Mouse (Mus musculus): ENCODE results near the gene 1700029P11Rik.

Gene 1700029P11Rik

DNA sequence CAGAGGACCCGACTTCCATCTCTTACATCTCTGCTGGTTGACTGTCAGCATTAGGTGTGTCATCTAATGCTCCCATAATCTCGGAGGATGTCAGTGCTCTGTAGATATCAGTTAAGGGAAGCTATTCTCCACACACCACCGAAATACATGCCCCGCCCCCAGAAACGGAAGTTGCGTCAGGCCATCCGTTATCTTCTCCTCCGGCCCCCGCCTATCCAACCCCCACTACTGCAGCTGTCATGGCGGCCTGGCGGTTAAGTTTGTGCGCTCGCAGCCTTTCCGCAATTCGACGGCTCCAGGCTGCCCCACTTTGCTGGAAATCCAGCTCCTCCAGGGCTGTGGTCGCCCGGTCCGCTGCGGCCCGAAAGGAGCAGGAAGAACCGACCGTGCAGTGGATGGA is at the start of gene 1700029P11Rik:
Gene 1700029P11Rik (plus strand): TSS at position 220 of the 400 bp plus-strand sequence.
- DNase-seq (ENCODE audit: low read depth, low spot score), result no peak

DNA sequence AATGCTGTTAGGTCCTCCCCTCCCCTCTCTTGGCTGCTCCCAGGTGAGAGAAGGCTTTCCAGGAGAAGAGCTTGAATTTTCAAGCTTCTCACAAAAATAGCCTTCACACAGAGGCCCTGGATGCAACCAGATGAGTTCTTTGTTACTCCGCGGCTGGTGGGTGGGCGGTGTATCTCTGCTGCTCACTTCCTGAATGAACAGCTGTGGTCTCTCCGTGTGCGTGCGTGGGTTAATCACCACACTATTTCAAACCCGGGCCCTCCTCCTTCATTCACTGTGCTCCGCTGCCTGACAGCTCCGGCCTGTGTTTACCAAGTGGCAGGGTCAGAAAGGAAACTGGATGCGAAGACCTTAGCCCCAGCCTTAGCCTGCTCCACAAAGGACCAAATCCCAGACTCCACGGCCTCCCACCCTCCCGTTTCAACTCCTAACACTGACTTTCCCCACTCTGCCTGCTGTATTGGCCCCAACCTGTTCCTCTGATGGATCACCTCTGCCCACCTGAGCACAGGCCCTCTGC is 47.3 kb upstream of the 1700029P11Rik start:
- no peak for DNase-seq (ENCODE audit: low read depth, low spot score)

DNA sequence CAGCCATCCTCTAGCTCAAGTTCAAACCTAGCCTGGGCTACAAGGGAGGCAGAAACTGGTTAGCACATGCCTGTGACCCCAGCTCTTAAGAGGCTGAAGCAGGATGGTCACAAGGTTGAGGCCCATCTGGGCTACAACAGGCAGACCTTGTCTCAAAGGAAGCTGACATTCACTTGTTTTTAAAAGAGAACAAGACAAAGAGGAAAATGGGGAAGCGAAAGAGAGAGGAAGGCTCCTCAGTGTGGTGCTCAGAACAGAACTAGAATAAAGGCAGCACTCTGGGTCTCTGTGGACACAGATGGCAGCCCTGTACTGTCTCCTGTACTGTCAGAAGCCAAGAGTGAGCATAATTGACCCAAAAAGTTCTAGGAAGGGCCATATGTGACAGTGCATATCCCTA is 46.4 kb upstream of the 1700029P11Rik start:
- DNase-seq (ENCODE audit: low read depth, low spot score), result no peak

DNA sequence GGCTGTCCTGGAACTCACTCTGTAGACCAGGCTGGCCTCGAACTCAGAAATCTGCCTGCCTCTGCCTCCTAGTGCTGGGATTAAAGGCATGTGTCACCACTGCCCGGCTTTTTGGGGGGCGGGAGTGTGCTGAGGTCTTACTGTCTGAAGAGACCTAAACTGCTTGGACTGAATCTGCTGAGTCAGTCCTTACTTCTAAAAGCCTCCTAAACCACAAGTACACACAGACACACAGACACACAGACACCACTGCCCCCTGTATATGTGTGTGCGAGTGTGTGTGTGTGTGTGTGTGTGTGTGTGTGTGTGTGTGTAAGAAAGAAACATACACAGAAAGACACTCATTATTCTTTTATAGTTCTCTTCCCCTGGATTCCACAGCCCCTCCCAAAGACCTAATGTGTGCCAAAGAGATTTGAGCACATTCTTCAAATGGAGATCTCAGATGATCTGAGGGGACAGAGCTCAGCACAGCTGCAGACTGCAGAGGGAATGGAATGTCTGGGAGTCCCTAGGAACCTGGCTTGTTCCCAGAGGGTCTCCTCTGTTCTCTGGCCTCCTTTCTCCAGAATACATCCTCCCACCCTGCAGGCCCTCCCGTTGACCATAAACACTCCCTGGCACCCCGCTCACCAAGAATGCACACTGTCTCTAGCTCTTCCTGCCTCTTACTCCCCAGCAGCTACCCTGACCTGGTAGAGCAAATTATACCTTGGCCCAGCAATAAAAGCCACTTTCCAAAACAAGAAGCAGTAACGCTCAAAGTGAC is 44.3 kb upstream of the 1700029P11Rik start:
- DNase-seq (ENCODE audit: low read depth, low spot score), result no peak

DNA sequence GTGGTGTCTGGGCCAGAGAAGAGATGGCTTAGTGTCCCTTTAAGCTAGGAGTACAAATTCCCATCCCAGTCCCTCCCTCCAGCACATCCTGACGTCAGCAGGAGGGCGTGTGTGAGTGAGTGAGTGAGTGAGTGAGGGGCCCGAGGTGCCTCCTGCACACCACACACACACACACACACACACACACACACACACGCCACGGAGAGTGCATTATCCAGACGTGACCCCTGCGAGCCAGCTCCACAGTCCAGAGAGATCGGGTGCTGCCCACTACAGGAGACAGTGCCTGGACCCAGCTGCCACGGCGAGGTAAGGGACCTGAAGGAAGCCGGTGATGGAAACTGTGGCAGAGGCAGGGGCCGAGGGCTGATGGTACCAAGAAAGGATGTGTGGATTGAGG is 43.7 kb upstream of the 1700029P11Rik start, which contains the start of gene Csdc2:
Gene Csdc2 (plus strand): TSS at position 81 of the 400 bp plus-strand sequence.
- DNase-seq (ENCODE audit: low read depth, low spot score), result no peak

DNA sequence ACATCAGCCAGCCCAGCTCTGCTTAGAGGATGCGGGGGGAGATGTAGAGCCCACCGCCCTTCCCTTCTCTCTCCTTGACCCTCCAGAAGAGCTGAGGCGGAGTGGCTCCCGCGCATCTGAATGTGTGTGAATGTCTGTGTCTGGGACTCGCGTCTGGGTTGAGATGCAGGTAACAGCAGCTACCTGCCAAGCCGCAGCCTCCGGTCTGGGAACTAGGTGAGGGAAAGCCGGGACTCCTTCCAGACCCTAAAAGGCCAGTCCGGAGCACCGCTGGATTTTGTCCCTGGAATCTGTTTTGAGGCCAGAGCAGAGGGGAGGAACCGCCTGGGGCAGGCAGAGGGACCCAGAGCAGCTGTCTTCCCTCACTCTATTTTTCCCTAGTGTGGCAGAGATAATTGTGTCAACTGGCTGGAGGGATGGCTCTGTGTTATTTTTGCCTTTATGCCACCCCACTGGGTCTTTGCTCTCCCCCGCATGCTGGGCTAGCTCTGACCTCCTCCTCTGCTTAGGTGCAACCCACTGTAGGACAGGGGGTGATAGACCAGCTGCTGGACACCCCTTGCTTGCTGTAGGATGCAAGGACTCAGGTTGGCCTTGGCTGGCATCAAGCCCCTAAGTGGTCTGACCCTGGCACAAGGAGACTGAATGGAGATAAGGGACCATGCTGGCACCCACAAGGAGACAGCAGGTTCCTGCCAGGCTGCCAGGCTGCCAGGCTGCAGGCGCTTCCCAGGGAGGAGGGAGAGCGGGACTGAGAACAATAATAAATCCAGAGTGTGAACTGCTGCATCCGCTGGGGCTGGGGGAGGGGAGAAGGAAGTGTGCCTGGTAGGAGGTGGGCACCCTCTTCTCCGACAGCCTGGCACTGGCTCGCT is 43.0 kb upstream of the 1700029P11Rik start:
- DNase-seq (ENCODE audit: low read depth, low spot score), result no peak

DNA sequence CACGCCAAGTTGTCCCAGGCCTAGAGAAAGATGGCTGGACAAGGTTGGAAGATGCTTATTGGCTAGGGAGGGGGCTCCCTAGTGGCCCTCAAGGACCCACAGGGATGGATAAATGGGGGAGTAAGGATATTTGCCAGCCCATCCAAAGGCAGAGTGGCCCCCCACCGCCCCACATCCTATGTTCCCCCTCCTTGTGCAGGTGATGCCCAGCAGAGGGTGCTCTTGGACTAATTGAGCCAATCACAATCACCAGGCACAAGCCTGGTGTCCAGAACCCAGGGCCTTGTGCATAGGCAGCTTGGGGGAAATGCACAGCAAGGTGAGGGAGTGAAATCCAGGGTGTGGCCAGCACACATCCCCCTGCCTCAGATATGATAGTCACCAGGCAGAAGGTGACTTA is 42.1 kb upstream of the 1700029P11Rik start:
- no peak for DNase-seq (ENCODE audit: low read depth, low spot score)

DNA sequence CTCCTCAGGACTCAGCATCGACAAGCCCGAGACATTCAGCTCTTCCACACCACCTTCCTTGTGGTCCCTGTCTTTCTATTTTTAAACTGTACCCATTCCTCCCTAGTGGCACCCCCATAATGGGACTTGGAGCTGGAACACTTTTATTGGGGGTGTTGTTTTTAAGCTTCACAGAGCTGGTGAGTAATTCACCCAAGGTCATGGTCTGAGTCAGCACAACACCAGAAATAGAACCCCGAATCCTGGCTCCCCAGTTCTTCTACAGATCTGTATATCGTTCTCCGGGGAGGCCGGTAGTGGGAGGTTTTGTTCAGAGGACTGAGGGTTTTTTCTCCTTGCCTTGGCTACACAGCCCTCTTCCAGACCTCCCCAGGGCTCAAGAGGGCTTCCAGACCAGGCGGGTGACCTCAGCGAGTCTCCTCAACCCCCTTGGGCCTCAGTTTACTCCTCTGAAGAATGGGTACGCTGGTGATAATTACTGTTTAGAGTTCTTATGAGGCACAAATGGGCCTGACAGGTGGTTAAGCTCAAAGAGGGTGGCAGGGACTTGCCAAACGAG is 41.1 kb upstream of the 1700029P11Rik start:
- no peak for DNase-seq (ENCODE audit: low read depth, low spot score)

DNA sequence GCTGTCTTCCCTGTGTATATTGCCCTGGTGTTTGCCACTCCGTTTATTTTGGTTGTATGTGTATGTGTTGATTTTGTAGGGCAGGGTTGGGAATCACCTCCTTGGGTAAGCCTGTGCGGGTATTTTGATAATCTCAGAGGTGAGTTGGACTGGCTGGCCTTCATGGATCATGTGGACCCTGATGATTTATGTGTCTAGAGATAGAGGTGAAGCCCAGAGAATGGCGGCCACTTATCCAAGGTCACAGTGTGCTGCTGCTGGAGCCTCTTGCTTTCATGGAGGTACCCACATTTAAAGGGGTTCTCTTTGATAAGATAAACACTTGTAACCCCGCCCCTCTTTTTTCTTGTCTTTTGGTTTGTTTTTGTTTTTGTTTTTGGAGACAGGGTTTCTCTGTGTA is 40.6 kb upstream of the 1700029P11Rik start:
- no peak for DNase-seq (ENCODE audit: low read depth, low spot score)

DNA sequence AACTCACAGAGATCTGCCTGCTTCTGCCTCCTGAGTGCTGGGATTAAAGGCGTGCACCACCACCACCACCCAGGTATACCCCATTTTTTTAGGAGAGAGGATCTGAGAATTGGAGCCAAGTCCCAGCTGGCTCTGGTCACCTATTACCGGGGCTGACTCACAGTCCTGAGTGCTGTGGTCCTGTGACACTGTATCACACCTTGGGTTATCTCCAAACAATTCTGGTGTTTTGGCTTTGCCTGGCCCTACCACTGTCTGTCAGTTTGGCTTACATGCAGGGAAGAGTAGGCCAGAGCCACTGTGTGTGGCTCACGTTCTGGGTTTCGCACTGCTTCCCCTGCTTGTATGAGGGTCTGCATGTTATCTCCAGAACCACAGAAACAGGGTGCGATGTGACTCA is 40.1 kb upstream of the 1700029P11Rik start:
- no peak for DNase-seq (ENCODE audit: low read depth, low spot score)

DNA sequence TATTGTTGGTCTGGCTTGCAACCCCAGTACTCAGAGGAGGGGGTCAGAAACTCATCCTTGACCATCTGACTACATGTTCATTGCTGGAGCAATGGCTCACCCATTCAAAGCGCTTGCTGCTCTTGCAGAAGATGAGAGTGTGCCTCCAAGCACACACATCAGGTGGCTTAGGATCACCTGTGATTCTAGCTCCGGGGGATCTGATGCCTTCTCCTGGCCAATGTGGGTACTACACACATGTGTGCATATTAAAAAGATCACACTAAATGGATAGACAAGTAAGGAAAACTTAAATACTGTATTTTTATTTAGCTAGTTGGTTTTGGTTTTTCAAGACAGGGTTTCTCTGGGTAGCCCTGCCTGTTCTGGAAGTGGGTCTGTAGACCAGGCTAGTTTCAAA is 39.3 kb upstream of the 1700029P11Rik start:
- no peak for DNase-seq (ENCODE audit: low read depth, low spot score)

DNA sequence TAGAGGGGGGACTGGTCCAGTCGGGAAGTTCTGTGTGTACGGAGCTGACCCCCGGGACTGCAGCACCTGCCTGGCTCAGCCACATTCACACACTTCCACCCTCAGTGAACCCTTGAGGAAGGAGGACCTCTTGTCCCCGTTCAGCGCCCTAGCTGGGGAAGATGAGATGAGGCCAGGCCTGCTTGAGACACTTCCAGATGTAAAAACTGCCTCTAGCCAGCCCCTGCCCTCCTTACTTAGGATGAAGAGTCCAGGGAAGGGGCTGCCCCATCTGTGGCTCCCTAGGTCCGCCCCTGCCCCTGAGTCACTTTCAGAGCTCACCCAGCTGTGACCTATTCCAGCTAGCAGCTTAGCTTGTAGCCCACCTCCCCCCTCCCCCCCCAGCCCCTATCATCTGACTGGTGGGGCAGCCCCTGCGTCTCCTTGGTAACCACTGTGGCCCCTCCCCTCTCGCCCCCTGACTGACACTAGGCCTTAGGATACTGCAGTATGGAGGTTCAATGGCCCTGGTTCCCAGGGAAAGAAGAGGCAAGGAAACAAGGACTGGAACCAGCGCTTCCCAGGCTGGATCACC is 37.1 kb upstream of the 1700029P11Rik start:
- no peak for DNase-seq (ENCODE audit: low read depth, low spot score)

DNA sequence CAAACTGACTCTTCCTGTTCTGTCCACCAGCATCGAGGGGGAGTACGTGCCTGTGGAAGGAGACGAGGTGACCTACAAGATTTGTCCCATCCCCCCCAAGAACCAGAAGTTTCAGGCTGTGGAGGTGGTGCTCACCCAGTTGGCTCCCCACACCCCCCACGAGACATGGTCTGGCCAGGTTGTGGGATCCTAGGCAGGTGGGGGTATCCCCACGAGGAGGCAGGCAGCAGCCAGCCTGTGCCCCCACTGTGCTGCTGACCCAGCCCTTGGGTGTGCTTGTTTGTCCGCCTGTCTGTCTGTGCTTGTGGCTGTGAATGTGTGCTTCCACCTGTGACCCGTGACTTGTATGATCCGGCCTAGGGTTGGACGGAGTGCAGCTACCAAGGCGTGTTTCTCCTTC is 31.3 kb upstream of the 1700029P11Rik start:
- DNase-seq (ENCODE audit: low read depth, low spot score), result no peak

DNA sequence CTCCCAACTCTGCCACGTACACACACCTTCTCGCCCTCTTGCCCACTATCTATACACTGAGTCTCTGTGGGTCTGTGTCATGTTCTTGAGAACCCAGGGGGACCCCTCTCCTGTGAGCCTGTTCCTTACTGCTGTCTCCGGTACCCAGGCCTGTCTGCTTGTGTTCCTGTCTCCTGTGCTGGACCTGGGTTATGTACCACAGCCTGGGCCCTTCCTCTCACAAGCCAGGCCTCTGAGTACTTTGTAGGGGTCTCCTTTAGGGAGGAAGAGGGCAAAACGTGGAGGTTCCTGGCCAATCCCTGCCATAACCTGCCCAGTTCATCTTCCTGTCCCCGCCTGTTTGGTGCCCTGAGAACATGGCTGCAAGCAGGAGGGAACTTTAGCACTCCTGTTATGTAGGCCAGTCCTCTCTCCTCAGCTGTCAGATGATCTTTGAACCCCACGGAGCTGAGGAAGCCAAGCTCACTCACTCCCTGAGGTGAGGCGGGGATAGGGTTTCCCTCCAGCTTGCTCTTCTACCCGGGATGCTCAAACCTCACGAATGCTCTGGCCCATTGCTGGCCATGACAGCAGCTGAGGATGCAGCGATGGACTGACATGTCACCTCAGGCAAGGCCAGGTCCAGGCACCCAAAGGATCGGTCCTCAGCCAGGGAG is 30.7 kb upstream of the 1700029P11Rik start:
- DNase-seq (ENCODE audit: low read depth, low spot score), result no peak

DNA sequence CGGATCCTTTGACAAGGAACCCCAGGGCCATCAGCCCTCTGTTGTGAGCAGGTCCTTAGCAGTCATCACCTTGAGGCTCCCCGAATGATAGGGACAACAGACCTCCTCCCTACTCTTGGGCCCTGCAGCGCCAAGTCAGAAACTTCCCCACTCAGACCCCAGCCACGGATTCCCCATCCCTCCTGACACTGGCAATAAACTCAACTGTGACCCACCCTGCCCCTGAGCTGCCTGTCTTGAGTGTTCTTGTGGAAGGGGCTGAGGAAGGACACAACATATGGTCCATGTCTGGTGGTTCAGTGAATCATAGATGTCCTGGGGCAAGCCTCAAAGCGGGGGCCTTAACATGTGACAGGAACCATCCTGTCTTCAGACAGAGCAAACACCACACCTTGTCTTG is 29.6 kb upstream of the 1700029P11Rik start:
- no peak for DNase-seq (ENCODE audit: low read depth, low spot score)

DNA sequence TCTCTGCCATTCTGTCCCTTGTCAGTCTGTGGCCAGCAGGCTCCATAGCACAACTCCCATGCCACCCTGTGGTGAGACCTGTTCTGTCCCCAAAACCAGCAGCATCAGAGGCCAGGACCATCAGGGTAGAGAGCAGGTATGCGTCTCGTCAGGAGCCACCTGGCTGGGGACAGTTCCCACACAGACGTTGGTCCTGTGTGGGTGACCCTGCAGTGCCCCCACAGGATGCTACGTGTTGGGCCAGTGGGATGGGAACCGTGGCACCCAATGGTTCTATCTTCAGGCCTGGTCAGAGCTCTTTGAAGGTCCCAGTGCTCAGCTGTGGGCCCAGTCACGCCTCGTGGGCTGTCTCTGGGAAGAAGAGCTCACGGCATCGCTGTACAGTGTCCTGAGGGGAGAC is 29.2 kb upstream of the 1700029P11Rik start:
- DNase-seq (ENCODE audit: low read depth, low spot score), result no peak

DNA sequence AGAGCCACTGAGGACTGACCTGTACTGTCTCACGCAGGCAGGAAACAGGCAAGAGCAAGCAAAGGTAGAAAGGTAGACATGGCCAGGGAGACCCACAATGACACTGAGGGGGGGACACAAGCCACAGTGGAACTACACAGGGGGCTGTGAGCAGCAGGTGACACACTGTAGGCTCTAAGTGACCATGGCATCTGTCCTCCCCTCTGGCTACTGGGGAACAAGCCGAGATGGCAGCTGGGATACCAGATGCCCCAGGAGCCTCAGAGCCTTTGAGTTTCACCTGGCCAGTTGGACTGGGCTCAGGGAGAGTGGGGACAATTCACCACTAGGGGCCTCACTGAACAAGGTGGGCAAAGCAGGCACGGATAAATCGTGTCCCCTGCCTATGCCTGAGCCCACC is 28.0 kb upstream of the 1700029P11Rik start:
- DNase-seq (ENCODE audit: low read depth, low spot score), result no peak

DNA sequence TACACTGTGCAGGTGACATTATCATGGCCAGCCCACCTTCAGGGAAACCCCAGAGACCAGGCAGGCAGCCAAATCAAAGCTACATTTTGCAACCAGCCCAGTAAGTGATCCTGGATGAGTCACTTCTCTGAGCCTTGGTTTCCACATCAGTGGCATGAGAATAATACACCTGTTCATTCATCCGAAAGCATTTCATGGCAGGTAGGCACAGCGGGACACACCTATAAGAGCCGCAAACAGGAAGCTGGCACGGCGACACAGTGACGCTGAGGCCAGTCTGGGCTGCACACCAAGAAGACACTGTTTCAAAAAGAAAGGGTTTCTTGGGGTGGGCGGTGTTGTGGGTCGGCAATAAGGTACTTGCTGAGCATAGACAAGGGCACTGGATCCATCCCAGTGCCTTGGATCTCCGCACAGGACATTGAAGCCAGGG is 26.2 kb upstream of the 1700029P11Rik start:
- no peak for DNase-seq (ENCODE audit: low read depth, low spot score)

DNA sequence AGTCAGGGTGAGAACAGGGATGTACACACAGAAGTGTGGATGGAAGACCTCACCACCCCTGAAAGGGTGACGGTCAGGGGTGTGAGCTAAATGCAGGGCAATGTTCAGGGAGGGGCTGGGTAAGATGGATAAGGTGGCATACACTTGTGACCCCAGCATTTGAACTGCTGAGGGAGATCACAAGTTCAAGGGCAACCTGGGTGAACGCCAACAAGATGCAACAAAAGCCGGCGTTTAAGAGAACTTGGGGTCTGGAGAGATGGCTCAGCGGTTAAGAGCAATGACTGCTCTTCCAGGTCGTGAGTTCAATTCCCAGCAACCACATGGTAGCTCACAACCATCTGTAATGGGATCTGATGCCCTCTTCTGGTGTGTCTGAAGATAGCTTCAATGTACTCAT is 25.6 kb upstream of the 1700029P11Rik start:
- DNase-seq (ENCODE audit: low read depth, low spot score), result no peak

DNA sequence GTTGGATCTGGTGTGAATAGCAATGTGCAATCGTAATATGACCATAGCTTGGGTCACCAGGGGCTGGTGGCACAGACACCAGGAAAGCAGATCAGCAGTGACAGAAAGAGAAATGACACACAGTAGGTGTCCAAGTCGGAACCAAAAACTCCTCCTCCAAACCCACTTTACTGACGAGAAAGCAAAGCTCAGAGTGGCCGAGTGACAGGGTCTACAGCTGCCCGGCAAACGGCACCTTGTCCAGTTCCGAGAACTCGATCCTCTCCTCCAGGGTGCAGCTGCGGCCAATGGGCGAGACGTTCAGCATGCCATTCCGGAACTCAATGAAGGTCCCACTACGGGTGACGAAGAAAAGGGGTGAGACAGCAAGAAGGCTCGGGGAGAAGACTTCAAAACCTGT is 24.9 kb upstream of the 1700029P11Rik start:
- no peak for DNase-seq (ENCODE audit: low read depth, low spot score)

DNA sequence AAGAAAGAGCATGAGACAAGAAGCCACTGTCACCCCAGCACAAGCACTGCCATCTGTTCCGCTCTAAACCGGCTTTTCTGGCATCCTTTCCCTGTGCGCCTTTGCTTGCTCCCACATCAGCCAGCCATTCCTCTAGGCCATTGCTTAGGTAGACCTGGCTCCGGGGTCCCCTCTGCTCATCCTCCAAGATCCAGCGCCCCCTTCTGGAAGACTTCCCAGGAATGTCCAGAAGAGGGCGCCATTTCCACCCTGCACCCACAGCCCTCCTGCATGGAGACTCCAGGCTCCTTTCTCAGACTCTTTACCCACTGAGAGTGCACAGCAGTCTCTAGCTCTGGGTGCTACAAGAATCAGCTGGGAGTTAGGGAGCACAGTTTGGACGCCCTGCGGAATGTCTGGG is 23.9 kb upstream of the 1700029P11Rik start:
- DNase-seq (ENCODE audit: low read depth, low spot score), result no peak

Measured in brain, embryonic 18.5 days (tissue).